Mouse (Mus musculus) olfactory bulb, adult 2 months (tissue): ENCODE measurements around the gene Rasgef1b.

ENCODE experiments used
- CTCF ChIP-seq: fragments of 200-500 bp; IDR thresholded peaks from 2 replicates; pipeline ENCODE4 v1.5.1; 2012; ENCODE audit warnings: low read depth, mild to moderate bottlenecking, low read length, moderate library complexity; ENCODE audit not compliant: insufficient read depth
- POLR2A ChIP-seq: fragments of 200-500 bp; IDR thresholded peaks from 2 replicates; pipeline ENCODE4 v1.6.1; 2012; ENCODE audit warnings: mild to moderate bottlenecking, low read depth, low read length, moderate library complexity; ENCODE audit not compliant: insufficient read depth

DNA sequence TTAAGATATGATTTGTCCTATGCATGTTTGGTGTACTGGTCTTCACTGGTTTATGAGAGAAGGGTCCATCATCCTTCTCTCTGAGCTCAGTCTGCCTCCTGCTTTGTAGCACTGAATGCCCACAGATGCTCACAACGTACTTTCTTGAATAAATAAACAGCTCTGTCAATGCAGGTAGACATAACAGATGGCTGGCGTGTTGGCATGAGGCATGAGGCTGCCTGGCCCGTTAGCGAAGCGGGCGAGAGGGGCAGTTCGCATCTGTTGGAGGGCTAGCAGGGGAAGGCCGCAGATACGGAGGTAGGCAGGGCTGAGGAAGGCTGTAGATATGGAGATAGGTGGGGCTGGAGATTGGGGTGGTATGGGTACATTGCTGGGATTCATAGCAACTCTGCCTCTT, 451.3 kb downstream of the Rasgef1b start:
- TF ChIP-seq CTCF (no peak), POLR2A (no peak)
